Mouse (Mus musculus) C2C12 (cell line): ENCODE results near the gene Cd2bp2. TPM values are rescaled to one million over a fixed set of nuclear protein-coding genes. Genes with fewer than 3 reads are reported as not detected.
A peak's percentile ranks its signal among the peaks of the same experiment; 100 is the strongest.

Experiments
- H3K27me3 ChIP-seq: one replicate; pipeline ENCODE4 v1.6.1; 2011; ENCODE audit not compliant: control insufficient read depth, insufficient read depth, insufficient read length
- H3K36me3 ChIP-seq: one replicate; pipeline ENCODE4 v1.6.1; 2011; ENCODE audit not compliant: control insufficient read depth, insufficient read depth
- H3K4me3 ChIP-seq: one replicate; pipeline ENCODE4 v1.5.1; 2011; ENCODE audit warnings: mild to moderate bottlenecking, control low read depth; ENCODE audit not compliant: poor library complexity, insufficient read depth, severe bottlenecking
- H3K79me2 ChIP-seq: one replicate; pipeline ENCODE4 v1.6.1; 2011; ENCODE audit not compliant: control insufficient read depth, insufficient read depth
- H3K79me3 ChIP-seq: one replicate; pipeline ENCODE4 v1.6.1; 2011; ENCODE audit warnings: low read depth, control low read depth
- H3ac ChIP-seq: one replicate; pipeline ENCODE3; 2011; ENCODE audit warnings: low read depth; ENCODE audit not compliant: control insufficient read depth, insufficient read length
- CEBPB ChIP-seq: IDR thresholded peaks from one replicate; pipeline ENCODE4 v1.6.1; 2011; ENCODE audit warnings: low read depth, mild to moderate bottlenecking, control low read depth, moderate library complexity
- CTCF ChIP-seq: IDR thresholded peaks from one replicate; pipeline ENCODE4 v1.5.1; 2011; ENCODE audit not compliant: control insufficient read depth, insufficient read depth, insufficient read length
- FOSL1 ChIP-seq: IDR thresholded peaks from one replicate; pipeline ENCODE4 v1.8.0; 2011; ENCODE audit warnings: mild to moderate bottlenecking, low read length; ENCODE audit not compliant: poor library complexity, insufficient read depth, severe bottlenecking
- MAX ChIP-seq: IDR thresholded peaks from one replicate; pipeline ENCODE4 v1.6.1; 2011; ENCODE audit warnings: mild to moderate bottlenecking, control low read depth
- MYOD1 ChIP-seq: IDR thresholded peaks from one replicate; pipeline ENCODE4 v1.6.1; 2011; ENCODE audit warnings: low read depth; ENCODE audit not compliant: control insufficient read depth, insufficient read length
- MYOG ChIP-seq: IDR thresholded peaks from one replicate; pipeline ENCODE4 v1.6.1; 2011; ENCODE audit not compliant: control insufficient read depth, insufficient read length; ENCODE audit errors: extremely low read depth
- USF1 ChIP-seq: IDR thresholded peaks from one replicate; pipeline ENCODE4 v1.6.1; 2011; ENCODE audit warnings: low read depth, mild to moderate bottlenecking, control low read depth, moderate library complexity
- polyA plus RNA-seq: library from polyadenylated mRNA; unstranded; fragments of >200 nt; fragmentation: generic; extraction: Trizol; gene quantifications from one replicate; pipeline ENCODE4 v1.2.1, GENCODE M21; 2012; ENCODE audit warnings: missing spikeins

The Cd2bp2 gene
- polyA plus RNA-seq, 1 experiment: 56.2 TPM

DNA sequence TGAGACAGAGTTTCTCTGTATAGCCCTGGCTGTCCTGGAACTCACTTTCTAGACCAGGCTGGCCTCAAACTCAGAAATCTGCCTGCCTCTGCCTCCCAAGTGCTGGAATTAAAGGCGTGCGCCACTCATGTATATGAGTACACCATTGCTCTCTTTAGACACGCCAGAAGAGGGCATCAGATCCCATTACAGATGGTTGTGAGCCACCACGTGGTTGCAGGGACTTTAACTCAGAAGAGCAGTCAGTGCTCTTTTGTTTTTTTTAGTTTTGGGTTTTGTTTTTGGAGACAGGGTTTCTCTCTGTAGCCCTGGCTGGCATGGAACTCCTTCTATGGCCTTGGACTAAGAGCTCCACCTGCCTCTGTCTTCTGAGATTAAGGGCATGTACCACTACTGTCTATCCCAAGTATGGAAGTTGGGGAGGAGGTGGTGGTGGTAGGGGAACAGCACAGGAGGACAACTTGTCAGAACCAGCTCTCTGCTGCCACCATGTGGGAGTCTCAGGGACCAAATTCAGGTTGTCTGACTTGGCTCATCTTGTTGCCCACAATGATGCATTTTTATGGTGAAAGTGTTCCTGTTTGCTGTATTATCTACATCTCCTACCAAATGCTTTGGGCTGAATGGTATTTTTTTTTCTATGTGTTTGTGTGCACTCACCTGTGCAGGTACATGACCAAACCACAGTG, 32.9 kb upstream of the Cd2bp2 start:
- TF ChIP-seq CEBPB (no peak), MYOD1 (no peak), CTCF (peak; percentile 71), USF1 (peak; percentile 38), MAX (peak; percentile 18), FOSL1 (no peak), MYOG (no peak)
- peaks cover 10% of the 10 kb centered on the region for H3K36me3 ChIP-seq
- no peak overlapping the region for H3K4me3 ChIP-seq

DNA sequence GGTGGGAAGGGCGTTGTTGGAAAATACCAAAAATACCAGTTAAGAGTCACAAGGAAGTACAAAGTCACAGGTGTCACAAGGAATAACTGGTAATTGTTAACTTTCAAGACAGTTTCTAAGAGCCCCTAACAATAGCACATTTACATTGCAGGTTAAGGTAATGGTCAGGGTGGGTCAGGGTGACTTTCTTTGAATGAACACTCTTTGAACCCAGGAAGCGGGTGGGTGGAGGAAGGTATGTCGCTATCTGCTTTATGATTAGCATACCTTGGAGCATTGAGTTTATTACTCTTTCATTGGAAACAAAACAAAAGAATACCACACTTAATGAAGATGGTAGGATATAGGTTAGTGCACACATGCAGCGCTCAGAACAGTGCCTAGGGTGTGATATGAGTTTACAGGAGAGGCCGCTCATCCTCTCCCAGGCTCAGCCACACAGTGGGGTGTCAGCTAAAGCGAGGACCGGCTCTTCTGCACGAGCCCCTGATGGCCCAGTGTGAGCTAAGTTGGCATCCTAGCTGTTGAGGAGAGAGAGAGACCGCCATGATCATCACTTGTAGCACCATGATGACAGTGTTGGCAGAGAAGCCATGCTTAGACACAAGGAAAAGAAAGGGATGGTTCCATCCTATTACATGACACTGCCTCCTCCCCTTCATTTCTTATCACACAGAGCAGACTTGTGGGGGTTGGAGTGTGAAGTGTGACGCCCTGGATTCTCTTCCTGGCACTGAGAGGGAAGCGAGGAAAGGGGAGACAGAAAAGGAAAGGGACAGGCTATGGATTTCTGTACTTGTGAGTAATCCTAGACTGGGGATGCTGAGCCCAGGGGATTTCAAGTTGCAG, 29.5 kb upstream of the Cd2bp2 start:
- H3K36me3 ChIP-seq: peaks cover under 1% of the 10 kb centered on the region
- H3K4me3 ChIP-seq: no peak overlapping the region
- H3ac ChIP-seq: no peak overlapping the region
- H3K79me2 ChIP-seq: peaks cover 3% of the 10 kb centered on the region
- H3K27me3 ChIP-seq: no peaks in the 10 kb centered on the region
- peaks cover under 1% of the 10 kb centered on the region for H3K79me3 ChIP-seq
- TF ChIP-seq USF1: no peak
- no peak for TF ChIP-seq MYOG
- no peak for TF ChIP-seq FOSL1
- no peak for TF ChIP-seq MAX
- no peak for TF ChIP-seq MYOD1
- TF ChIP-seq CTCF: no peak
- TF ChIP-seq CEBPB: no peak

More for the DNA sequence above, 32.9 kb upstream of the Cd2bp2 start:
- Histone ChIP-seq H3K79me2 (peaks cover 35% of the 10 kb centered on the region), H3ac (no peak overlapping the region), H3K79me3 (peaks cover 29% of the 10 kb centered on the region), H3K27me3 (no peaks in the 10 kb centered on the region)

DNA sequence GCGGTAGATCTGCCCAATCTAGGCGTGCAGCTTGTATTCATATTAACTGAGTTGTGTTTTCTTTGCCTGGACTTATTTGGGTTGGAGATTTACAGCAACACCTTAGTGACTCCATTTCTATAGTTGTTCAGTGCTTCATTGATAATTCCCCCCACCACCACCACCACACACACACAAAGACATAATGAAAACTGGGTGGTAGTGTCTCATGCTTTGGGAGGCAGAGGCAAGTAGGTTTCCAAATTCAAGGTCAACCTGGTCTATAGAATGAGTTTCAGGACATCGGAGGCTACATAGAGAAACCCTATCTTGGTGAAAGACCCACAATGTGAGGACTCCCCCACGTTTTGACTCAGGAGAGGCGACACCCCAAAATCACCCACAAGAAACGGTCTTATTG, 28.8 kb upstream of the Cd2bp2 start:
- H3ac ChIP-seq: no peak overlapping the region
- H3K79me2 ChIP-seq: no peaks in the 10 kb centered on the region
- no peaks in the 10 kb centered on the region for H3K27me3 ChIP-seq
- H3K36me3 ChIP-seq: no peaks in the 10 kb centered on the region
- H3K4me3 ChIP-seq: no peak overlapping the region
- H3K79me3 ChIP-seq: no peaks in the 10 kb centered on the region
- TF ChIP-seq MAX (no peak), CTCF (no peak), MYOD1 (no peak), CEBPB (no peak), FOSL1 (no peak), MYOG (no peak), USF1 (no peak)

DNA sequence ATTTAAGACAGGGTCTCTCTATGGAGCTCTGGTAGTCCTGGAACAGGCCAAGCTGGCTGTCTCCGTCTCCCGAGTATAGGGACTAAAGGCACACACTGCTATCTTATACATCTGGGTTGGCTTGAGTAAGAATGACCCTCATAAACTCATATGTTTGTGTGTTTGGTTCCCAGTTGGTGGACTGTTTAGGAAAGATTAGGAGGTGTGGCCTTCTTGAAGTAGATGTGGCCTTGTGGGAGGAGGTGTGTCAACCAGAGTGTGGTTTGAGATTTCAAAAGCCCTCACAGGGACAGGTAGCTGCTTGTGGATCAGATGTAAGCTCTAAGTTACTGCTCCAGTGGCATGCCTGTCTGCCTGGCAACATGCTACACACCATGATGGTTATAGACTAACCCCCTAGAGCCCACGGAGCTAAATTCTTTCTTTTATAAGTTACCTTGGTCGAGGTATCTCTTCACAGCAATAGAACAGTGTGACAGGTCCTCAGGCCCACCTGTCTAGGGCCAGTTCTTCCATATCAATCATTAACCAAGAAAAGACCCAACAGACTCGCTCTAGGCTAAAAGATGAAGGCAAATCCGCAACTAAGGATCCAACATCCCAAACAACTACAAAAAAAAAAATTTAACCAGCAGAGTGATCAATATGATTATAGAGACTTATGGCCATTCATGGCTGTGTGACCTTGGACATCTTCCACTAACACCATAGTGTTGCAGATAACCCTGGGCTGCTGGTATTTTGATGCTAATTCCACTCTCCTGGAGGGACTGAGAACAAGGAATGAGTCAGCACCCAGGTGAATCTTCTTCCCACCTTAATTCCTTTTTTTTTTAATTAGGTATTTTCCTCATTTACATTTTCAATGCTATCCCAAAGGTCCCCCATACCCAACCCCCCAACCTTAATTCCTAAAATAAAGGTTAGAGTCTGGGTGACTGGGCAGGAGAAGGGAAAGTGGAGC, 27.9 kb upstream of the Cd2bp2 start:
- H3K79me3 ChIP-seq: no peaks in the 10 kb centered on the region
- H3K79me2 ChIP-seq: no peaks in the 10 kb centered on the region
- H3K27me3 ChIP-seq: no peaks in the 10 kb centered on the region
- H3K4me3 ChIP-seq: no peak overlapping the region
- no peaks in the 10 kb centered on the region for H3K36me3 ChIP-seq
- no peak overlapping the region for H3ac ChIP-seq
- TF ChIP-seq FOSL1 (no peak), MYOG (no peak), MAX (no peak), USF1 (no peak), MYOD1 (no peak), CTCF (no peak), CEBPB (no peak)

DNA sequence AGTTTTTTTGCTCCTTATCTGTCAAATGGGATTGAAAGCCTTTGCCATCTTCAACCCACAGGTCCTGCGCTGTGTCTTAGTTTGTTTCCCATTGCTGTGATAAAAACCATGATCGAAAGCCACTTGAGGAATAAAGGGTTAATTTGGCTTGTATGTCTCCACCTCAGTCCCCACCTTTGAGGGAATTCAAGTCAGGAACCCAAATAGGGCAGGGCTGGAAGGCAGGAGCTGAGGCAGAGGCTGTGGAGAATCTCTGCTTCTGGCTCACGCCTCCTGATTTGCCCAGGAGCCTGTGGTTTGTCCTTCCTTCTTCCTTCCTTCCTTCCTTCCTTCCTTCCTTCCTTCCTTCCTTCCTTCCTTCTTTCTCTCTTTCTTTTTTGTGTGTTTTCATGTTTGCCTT, 27.3 kb upstream of the Cd2bp2 start:
- H3K36me3 ChIP-seq: no peaks in the 10 kb centered on the region
- H3K4me3 ChIP-seq: no peak overlapping the region
- no peaks in the 10 kb centered on the region for H3K27me3 ChIP-seq
- no peaks in the 10 kb centered on the region for H3K79me2 ChIP-seq
- TF ChIP-seq CEBPB: no peak
- TF ChIP-seq MYOD1: no peak
- TF ChIP-seq CTCF: no peak
- TF ChIP-seq MAX: no peak
- no peak for TF ChIP-seq FOSL1
- no peak for TF ChIP-seq MYOG
- TF ChIP-seq USF1: no peak
- H3ac ChIP-seq: no peak overlapping the region
- no peaks in the 10 kb centered on the region for H3K79me3 ChIP-seq
